Mouse (Mus musculus): ENCODE measurements around the gene Gp6. TPM values are rescaled to one million over a fixed set of nuclear protein-coding genes. Genes with fewer than 3 reads are reported as not detected.

Gp6 gene
- polyA plus RNA-seq, 1 experiment from 2014 or later, result 0.27 TPM

Small RNA genes within 50 kb of the gene (microRNA-seq; reads per million reads assigned to microRNA genes)
- gene Gm24605 (not detected), gene Gm24752 (not detected), gene Gm25349 (not detected)

Other genes with a start within 250 kb of the Gp6 start
- gene Leng9, start 247.4 kb downstream of the Gp6 start, polyA plus RNA-seq (2014; fragmentation: Nextera tagmentation; extraction: Ambion mirVana), result 1.9 and 3.9 TPM in 2 replicates
- 71.6 and 76.7 TPM in 2 replicates for gene Cdc42ep5, start 232.9 kb downstream of the Gp6 start, polyA plus RNA-seq (2014; fragmentation: Nextera tagmentation; extraction: Ambion mirVana)
- gene Lilra5, start 160.0 kb downstream of the Gp6 start, polyA plus RNA-seq (2014; fragmentation: Nextera tagmentation; extraction: Ambion mirVana), result 0.12 and 0.15 TPM in 2 replicates
- gene Ncr1, start 60.0 kb downstream of the Gp6 start, polyA plus RNA-seq (2014; fragmentation: Nextera tagmentation; extraction: Ambion mirVana), result not detected in 2 replicates
- gene Rdh13, start 47.9 kb upstream of the Gp6 start, polyA plus RNA-seq (2014; fragmentation: Nextera tagmentation; extraction: Ambion mirVana), result 31.9 and 34.6 TPM in 2 replicates
- 5.0 and 7.9 TPM in 2 replicates for gene Eps8l1, start 62.9 kb upstream of the Gp6 start, polyA plus RNA-seq (2014; fragmentation: Nextera tagmentation; extraction: Ambion mirVana)
- 47.2 and 61.0 TPM in 2 replicates for gene Ppp1r12c, start 103.9 kb upstream of the Gp6 start, polyA plus RNA-seq (2014; fragmentation: Nextera tagmentation; extraction: Ambion mirVana)
- gene Tnnt1, start 118.6 kb upstream of the Gp6 start, polyA plus RNA-seq (2014; fragmentation: Nextera tagmentation; extraction: Ambion mirVana), result 31.9 and 33.5 TPM in 2 replicates
- gene Tnni3, start 126.5 kb upstream of the Gp6 start, polyA plus RNA-seq (2014; fragmentation: Nextera tagmentation; extraction: Ambion mirVana), result 2.9 and 3.3 TPM in 2 replicates
- gene Dnaaf3, start 134.7 kb upstream of the Gp6 start, polyA plus RNA-seq (2014; fragmentation: Nextera tagmentation; extraction: Ambion mirVana), result 0.62 and 0.67 TPM in 2 replicates
- 8.1 and 10.0 TPM in 2 replicates for gene Syt5, start 149.8 kb upstream of the Gp6 start, polyA plus RNA-seq (2014; fragmentation: Nextera tagmentation; extraction: Ambion mirVana)
- gene Ptprh, start 206.3 kb upstream of the Gp6 start, polyA plus RNA-seq (2014; fragmentation: Nextera tagmentation; extraction: Ambion mirVana), result not detected in 2 replicates
- gene Tmem86b, start 233.7 kb upstream of the Gp6 start, polyA plus RNA-seq (2014; fragmentation: Nextera tagmentation; extraction: Ambion mirVana), result 1.4 and 1.6 TPM in 2 replicates

Data from stomach, embryonic 14.5 days (tissue).